Mouse (Mus musculus): ENCODE data around the gene Setd7.

DNA sequence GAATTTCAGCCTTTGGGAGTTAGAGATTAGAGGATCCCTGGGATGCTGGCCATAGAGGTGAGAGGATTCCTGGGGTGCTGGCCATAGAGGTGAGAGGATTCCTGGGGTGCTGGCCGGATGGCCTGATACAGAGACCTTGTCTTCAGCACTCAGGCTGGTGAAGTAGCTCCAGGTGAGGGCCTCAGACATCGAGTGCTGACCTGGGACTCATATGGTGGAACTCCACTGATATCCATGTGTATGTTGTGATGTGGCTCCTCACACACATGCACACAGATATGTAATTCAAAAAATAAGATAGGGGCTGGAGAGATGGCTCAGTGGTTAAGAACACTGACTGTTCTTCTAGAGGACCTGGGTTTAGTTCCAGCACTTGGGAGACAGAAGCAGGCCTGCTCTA lies 80.8 kb downstream of the Setd7 start:
- TF ChIP-seq CTCF (IDR thresholded peaks at IDR 0.05; ENCODE audit: low read depth, low read length) (no peak), GATA1 (IDR thresholded peaks at IDR 0.05; ENCODE audit: borderline replicate concordance, low read length) (no peak), TAL1 (conservative IDR thresholded peaks at IDR 0.05; ENCODE audit: low read depth, low read length) (no peak)

All from G1E (cell line).